ENCODE assay signal across 10 mouse cellular contexts in genomic region chr12:34527761-34528160, GRCm38 (mm10).
DNase-seq lines count a peak whose midpoint lies in the region; ATAC-seq and TF ChIP-seq lines count a peak whose summit lies in the region.
"Had no signal": no experiment of that assay in that cellular context is flagged by ENCODE, and none has a peak within 500 bp of the region (broad histone marks: within the 10 kb centered on the region; RNA-seq: fewer than 3 reads in every experiment).

No protein-coding gene starts in this region.

- DNase-seq in heart, adult 8-10 months (ENCODE audit: low spot score), result peak; percentile 12
- DNase-seq in heart, adult 18-20 months, result no peak
- peak; percentile 31 for DNase-seq in forebrain, postnatal 0 days
- DNase-seq in right cerebral cortex, postnatal 10 days (ENCODE audit: low spot score in 2 of 2), result no peak
- no peak for DNase-seq in spleen, adult 12 weeks (ENCODE audit: low spot score)
- DNase-seq: adrenal gland, adult 2 months had no signal

- no peak for TF ChIP-seq CTCF in bone marrow macrophage, adult 2 months (IDR thresholded peaks at IDR 0.05; ENCODE audit: low read depth, low read length)
- TF ChIP-seq CTCF in forebrain, postnatal 0 days (IDR thresholded peaks at IDR 0.05; ENCODE audit: low read depth), result no peak

- no peaks in the 10 kb centered on the region for H3K36me3 ChIP-seq in forebrain, postnatal 0 days (ENCODE audit: insufficient read depth)
- no peaks in the 10 kb centered on the region for H3K36me3 ChIP-seq in midbrain, embryonic 12.5 days

- TF ChIP-seq POLR2A in bone marrow macrophage, adult 2 months (IDR thresholded peaks at IDR 0.05; ENCODE audit: borderline replicate concordance, low read depth, low read length), result no peak

- H3K4me3 ChIP-seq in bone marrow macrophage, adult 2 months (ENCODE audit: insufficient read depth, low read length), result peak overlapping the region; percentile 39
- H3K4me3 ChIP-seq in forebrain, postnatal 0 days (ENCODE audit: low read depth, low read length), result peak overlapping the region; percentile 33
- H3K4me3 ChIP-seq in midbrain, embryonic 12.5 days, result peak overlapping the region; percentile 37

- no peaks in the 10 kb centered on the region for H3K9me3 ChIP-seq in forebrain, postnatal 0 days (ENCODE audit: low read length)
- H3K9me3 ChIP-seq in midbrain, embryonic 12.5 days, result no peaks in the 10 kb centered on the region

- H3K4me1 ChIP-seq in bone marrow macrophage, adult 2 months (ENCODE audit: control insufficient read depth, insufficient read depth, low read length), result peaks cover 21% of the 10 kb centered on the region
- peaks cover 10% of the 10 kb centered on the region for H3K4me1 ChIP-seq in forebrain, postnatal 0 days (ENCODE audit: insufficient read depth)
- peaks cover 39% of the 10 kb centered on the region for H3K4me1 ChIP-seq in midbrain, embryonic 12.5 days

- peak overlapping the region; percentile 48 for H3K4me2 ChIP-seq in forebrain, postnatal 0 days (ENCODE audit: low read depth)
- H3K4me2 ChIP-seq in midbrain, embryonic 12.5 days (replicated peaks), result peak overlapping the region; percentile 53

- peak overlapping the region; percentile 44 for H3K9ac ChIP-seq in forebrain, postnatal 0 days
- peak overlapping the region; percentile 15; the same call in 1 of the 2 replicates for H3K9ac ChIP-seq in midbrain, embryonic 12.5 days (replicated peaks)
- H3K9ac ChIP-seq: liver, embryonic 14.5 days had no signal

- no peak for ATAC-seq in forebrain, postnatal 0 days
- no peak for ATAC-seq in midbrain, embryonic 12.5 days (ENCODE audit: low FRiP score, low read depth)
- no peak for ATAC-seq in erythroblast, adult 5-6 weeks (replicated peaks; ENCODE audit: low FRiP score, poor library complexity, severe bottlenecking)

- no peaks in the 10 kb centered on the region for H3K27me3 ChIP-seq in forebrain, postnatal 0 days (ENCODE audit: insufficient read depth, low read length)
- H3K27me3 ChIP-seq in midbrain, embryonic 12.5 days, result no peaks in the 10 kb centered on the region

- H3K27ac ChIP-seq in bone marrow macrophage, adult 2 months (ENCODE audit: insufficient read depth, low read depth, low read length), result no peak overlapping the region
- H3K27ac ChIP-seq in forebrain, postnatal 0 days (ENCODE audit: low read depth, low read length), result peak overlapping the region; percentile 62
- peak overlapping the region; percentile 75 for H3K27ac ChIP-seq in midbrain, embryonic 12.5 days (replicated peaks)
- H3K27ac ChIP-seq: liver, embryonic 14.5 days had no signal

- WGBS in forebrain, postnatal 0 days, result 28% methylated on average over 4 of the region's 4 CpGs
- WGBS in midbrain, embryonic 12.5 days, result 73% methylated on average over 4 of the region's 4 CpGs

Comparison
In these comparisons a context has a peak if more than half of its experiments do, and no peak if none do; other contexts are left out.
1. DNase-seq: peak in heart, adult 8-10 months (single experiment) and forebrain, postnatal 0 days (single experiment); none in heart, adult 18-20 months (0 of 2), right cerebral cortex, postnatal 10 days (0 of 2) and spleen, adult 12 weeks (single experiment).
2. Peak in every context shown above with its lines, with median percentiles within 50 percentile points of each other: H3K4me3 ChIP-seq.